Mouse (Mus musculus): ENCODE results near the gene Rarg.

GRCm38 (mm10) chr15:102295633-102296367, 38.5 kb upstream of the Rarg start, which contains the start of gene Espl1:
- no peak for TF ChIP-seq MAFK (IDR thresholded peaks at IDR 0.05; ENCODE audit: insufficient read depth, low read depth, low read length)
- no peak for TF ChIP-seq ZC3H11A (IDR thresholded peaks at IDR 0.05; ENCODE audit: borderline replicate concordance, low read depth, low read length)
- TF ChIP-seq ZNF384 (IDR thresholded peaks at IDR 0.05; ENCODE audit: low read depth, low read length): no peak
- peak; percentile 97 for TF ChIP-seq HCFC1 (IDR thresholded peaks at IDR 0.05; ENCODE audit: borderline replicate concordance, insufficient read depth, low read length)
- no peak for TF ChIP-seq CHD2 (IDR thresholded peaks at IDR 0.05; ENCODE audit: low read depth, low read length)

Measured in ES-E14 (cell line).